Mouse (Mus musculus) frontal cortex, adult 2 months (tissue): ENCODE results near the gene Cbfb. TPM values are rescaled to one million over a fixed set of nuclear protein-coding genes. Genes with fewer than 3 reads are reported as not detected.

Experiments used
- DNase-seq, 2 experiments: peaks; one replicate each; pipeline ENCODE4 v3.0.0; 2022; ENCODE audit warnings: low spot score in 1 of 2; ENCODE audit errors: extremely low spot score in 1 of 2
- polyA plus RNA-seq: library from polyadenylated mRNA; depleted of rRNA; stranded (reverse); fragments of >200 nt; gene quantifications from 2 replicates; pipeline ENCODE4 v1.2.3, GENCODE M21; 2012

Cbfb gene
- polyA plus RNA-seq, 1 experiment, result 25.2 TPM

DNA sequence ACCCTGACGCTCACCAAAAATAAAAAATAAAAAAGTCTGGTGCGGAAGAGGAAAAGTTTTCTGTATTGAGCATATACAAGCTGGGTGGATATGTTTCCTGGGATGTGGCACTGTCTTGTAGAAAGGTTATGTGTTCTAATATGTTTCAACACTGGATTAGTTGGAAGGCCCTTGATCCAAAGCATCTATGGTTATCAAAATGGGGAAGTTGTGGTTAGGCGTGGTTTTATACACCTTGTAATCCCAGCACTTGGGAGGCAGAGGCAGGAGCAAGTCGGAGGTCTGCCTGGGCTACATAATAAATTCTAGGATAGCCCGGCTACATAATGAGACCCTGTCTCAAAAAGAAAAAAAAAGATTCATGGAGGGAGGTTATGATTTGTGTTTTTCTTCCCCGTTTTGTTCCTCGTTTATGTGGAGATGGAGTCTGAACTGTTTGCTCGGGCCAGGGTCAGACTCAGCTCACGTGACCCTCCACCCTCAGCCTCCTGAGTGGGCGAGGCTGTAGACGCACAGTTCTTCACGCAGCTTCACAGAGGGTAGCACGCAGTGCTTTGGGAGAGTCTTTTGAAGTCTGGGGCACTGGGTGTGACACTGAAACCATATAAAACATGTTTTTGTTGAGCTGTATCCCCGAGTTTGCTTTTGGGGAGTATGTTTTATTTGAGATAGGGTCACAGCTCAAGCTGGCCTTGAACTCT lies 67.1 kb downstream of the Cbfb start:
- DNase-seq, result no peak

- DNase-seq, result no peak
Observed at GRCm38 (mm10) chr8:105241016-105241415, 70.5 kb downstream of the Cbfb start.

DNA sequence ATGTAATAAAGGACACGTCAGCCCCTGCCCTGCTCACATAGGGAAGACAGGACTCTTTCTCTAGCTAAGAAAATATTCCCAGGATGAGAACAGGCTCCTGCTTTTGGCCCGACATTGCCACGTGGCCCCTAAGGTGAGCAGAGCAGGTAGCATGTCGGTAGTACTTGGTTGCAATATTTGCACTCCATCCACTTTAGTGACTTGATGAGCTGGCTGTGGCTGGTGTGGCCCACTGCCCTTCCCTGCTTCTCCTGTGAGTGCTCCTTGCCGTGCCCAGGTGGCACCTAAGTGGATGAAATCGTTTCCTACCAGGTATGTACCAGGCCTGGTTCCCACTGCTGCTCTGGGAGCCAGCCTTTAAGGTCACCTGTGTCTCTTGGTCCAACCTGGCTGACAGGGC lies 81.5 kb downstream of the Cbfb start:
- no peak for DNase-seq

GRCm38 (mm10) chr8:105252680-105253537 lies 82.4 kb downstream of the Cbfb start:
- DNase-seq, result no peak

DNA sequence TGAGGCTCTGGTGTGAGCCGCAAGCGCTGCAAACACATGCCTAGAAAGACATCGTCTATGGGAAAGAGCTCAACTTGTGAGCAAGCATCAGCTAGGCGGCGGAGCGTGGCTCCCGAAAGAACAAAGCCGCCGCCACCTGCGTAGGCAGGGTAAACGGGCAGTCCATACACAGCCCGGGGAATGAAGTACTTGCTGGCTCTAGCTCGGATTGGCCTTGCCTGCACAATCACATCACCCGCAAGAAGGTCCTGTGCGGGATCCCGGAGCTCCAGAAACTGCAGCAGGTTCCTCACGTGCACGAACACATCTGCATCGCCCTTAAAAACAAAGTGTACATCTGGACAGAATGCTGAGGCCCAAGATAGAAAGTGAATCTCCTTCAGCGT lies 83.3 kb downstream of the Cbfb start:
- DNase-seq, result no peak

DNA sequence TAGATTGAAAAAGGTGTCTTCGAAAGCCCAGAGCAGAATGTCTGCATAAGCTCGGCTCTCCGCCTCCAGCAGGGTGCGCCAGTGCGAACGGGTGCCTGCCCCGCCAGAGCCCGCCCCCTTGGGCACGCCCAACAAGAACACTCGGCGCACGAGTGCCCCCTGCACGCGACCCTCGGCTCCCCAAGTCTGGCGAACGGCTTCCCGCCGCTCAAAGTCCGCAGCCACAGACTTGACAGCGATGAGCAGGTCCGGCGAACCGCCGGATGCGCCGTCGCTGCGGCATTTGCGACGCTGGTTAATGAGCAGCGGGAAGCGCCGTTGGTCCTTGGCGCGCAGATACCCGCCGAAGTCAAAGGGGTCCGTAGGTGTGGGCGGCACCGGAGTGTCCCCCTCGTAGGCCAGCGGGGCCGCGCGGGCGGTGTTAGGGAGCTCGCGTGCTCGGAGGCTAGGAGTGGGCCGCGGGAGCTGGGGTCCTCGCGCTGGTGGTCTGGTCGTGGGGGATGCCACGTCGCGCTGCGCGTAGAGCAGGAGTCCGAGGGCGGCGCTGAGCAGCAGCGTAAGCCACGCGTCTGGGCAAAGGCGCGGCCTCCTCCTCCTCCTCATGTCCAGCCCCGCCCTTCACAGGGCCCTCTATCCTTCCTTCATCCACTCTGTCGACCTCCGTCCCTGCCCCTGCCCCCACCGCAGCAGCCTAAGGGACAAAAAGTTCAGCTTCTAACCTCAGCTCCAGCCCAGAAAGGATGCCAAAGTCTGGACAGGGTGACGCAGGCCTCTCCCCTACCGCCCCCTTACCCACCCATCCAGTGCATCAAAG lies 83.9 kb downstream of the Cbfb start:
- peak; percentile 68 to 92 for DNase-seq

DNA sequence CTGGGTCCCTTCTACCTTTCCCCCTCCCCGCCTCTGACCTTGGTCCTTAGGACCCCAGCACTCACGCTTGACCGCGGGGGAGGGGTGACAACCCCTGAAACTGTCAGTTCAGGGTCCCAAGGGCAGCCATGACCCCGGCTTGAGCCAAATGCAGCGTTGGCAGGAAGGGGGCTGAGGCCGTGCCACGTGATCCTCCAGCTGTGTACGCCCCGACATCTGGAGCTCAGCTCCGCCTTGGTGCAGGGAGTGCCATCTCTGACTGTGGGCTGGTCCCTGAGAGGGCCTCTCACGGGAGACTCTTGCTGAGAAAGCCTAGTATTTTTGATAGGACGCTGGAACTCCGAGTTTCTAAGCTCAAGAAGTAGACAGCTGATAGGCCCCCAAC lies 84.5 kb downstream of the Cbfb start, which contains the start of gene B3gnt9:
TSS of gene B3gnt9 (minus strand) at position 188 of the 385 bp plus-strand sequence.
- no peak for DNase-seq

- DNase-seq, result no peak
Observed at GRCm38 (mm10) chr8:105257318-105258114, 87.0 kb downstream of the Cbfb start.

DNA sequence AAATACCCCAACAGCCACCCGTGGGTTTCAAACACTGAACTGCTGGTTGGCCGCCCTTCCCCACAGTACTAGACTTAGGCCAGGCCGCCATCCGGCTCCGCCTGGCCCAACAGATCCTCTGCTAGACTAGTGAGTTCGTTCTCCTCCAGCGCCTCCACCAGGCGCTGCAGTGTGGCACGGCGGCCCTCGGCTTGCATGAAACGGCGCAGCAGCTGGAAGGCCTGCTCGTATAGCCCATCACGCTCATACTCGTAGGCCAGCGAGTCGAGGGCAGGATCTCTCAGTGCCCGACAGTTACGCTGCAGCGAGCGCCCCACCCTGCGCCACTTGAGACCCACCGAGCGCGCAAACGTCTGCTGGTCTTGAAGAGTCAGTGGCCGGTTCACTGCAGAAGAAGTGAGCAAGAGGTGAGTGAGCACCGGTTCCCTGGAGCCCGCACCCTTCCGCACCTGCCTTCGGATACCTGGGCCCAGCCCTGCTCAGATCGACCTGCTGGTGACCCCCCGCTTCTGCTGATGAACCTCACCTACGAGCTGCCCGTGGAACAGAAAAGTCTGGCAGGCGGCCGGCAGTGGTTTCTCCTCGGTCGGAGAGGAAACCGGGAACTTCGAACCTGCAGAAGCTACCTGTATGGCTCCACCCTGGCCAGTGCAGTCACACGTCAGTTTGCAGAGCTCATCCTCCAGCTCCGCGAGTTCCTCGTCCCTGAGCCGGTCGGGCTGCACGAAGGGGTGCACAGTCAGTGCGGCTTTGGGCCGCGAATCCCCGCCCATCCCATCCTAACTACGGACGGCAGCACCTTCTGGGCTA lies 88.6 kb downstream of the Cbfb start:
- no peak for DNase-seq

- peak in 1 of 2 experiments; percentile 72 for DNase-seq
Observed at GRCm38 (mm10) chr8:105259721-105260320, 89.3 kb downstream of the Cbfb start.

GRCm38 (mm10) chr8:105260371-105261099 lies 90.1 kb downstream of the Cbfb start:
- no peak for DNase-seq

- no peak for DNase-seq
Observed at GRCm38 (mm10) chr8:105261326-105261980, 91.0 kb downstream of the Cbfb start.

GRCm38 (mm10) chr8:105263244-105263912 lies 92.9 kb downstream of the Cbfb start:
- DNase-seq, result no peak

- no peak for DNase-seq
Observed at GRCm38 (mm10) chr8:105264024-105264982, 93.8 kb downstream of the Cbfb start, which contains the start of the genes Tradd and Fbxl8. Gene Tradd (minus strand): TSS chr8:105264609. Gene Fbxl8 (plus strand): TSS chr8:105264648.

- no peak for DNase-seq
Observed at GRCm38 (mm10) chr8:105265128-105265527, 94.7 kb downstream of the Cbfb start.

- no peak for DNase-seq
Observed at GRCm38 (mm10) chr8:105266775-105267174, 96.3 kb downstream of the Cbfb start.
